ENCODE assay signal across 19 mouse cellular contexts in the genomic region with DNA sequence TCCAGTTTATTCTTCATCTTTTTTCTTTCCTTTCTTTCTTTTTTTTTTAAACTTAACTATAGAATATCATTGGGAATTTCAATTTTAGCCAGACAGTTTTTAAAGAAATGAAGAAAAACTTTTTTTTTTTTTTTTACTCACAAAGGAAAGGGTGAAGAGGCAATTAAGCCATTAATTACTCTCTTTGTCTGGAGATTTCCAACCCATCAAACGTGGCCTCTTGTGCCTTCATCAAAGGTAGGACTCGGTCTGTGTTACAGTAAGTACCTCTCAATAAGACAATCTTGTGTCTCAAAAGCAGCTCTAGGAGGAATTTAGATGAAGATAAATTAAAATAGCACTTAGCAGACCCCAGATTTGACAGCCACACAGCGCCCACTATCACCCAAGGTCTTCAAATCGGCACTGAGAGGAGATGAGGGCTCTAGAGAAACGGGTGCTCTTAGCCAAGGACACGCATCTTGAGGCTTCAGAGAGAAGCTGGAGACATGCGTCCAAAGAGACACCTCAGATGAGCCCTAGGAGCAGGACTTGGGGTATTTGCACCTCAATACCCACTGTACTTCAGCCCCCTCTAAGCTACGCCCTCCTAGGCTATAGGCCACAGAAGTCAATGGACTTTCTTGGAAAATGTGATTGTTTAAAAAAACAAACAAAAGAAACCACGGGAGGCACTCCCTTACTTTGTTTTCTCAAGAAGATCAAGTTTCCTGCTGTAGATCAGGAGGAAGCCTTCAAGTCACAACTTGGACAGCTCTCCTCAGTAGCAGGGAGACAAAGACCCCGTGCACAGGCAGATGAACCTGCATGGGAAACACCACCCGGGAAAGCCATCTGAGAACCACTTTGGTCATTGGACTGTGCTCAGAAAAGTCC.
DNase-seq lines count a peak whose midpoint lies in the region; ATAC-seq and TF ChIP-seq lines count a peak whose summit lies in the region.
"Had no signal": no experiment of that assay in that cellular context is flagged by ENCODE, and none has a peak within 500 bp of the region (broad histone marks: within the 10 kb centered on the region; RNA-seq: fewer than 3 reads in every experiment).

No protein-coding gene starts in this region.

- peak overlapping the region; percentile 39; the same call in 1 of the 2 replicates for H3K27ac ChIP-seq in heart, embryonic 13.5 days (replicated peaks)
- peak overlapping the region; percentile 46 for H3K27ac ChIP-seq in lung, embryonic 16.5 days (ENCODE audit: low read length)
- no peak overlapping the region for H3K27ac ChIP-seq in midbrain, embryonic 15.5 days
- H3K27ac ChIP-seq: layer of hippocampus, adult 2 months had no signal

- no peak overlapping the region for H3K9ac ChIP-seq in heart, embryonic 13.5 days
- no peak overlapping the region for H3K9ac ChIP-seq in lung, embryonic 16.5 days (ENCODE audit: low read length)
- H3K9ac ChIP-seq in midbrain, embryonic 15.5 days, result no peak overlapping the region
- H3K9ac ChIP-seq: liver, postnatal 0 days had no signal

- H3K4me3 ChIP-seq in heart, embryonic 13.5 days, result no peak overlapping the region
- no peak overlapping the region for H3K4me3 ChIP-seq in lung, embryonic 16.5 days (ENCODE audit: low read length)
- H3K4me3 ChIP-seq in lung, adult 2 months (replicated peaks; ENCODE audit: extremely low read depth, low read depth, low read length), result no peak overlapping the region
- H3K4me3 ChIP-seq in midbrain, embryonic 15.5 days, result no peak overlapping the region
- H3K4me3 ChIP-seq: layer of hippocampus, adult 2 months had no signal

- TF ChIP-seq CTCF in lung, adult 2 months (IDR thresholded peaks at IDR 0.05; ENCODE audit: insufficient read depth, low read length), result no peak

- 38% methylated on average over 11 of the region's 11 CpGs for WGBS in heart, embryonic 13.5 days
- 35% methylated on average over 11 of the region's 11 CpGs for WGBS in lung, embryonic 16.5 days
- 44% methylated on average over 11 of the region's 11 CpGs for WGBS in lung, adult 2 months
- 55% methylated on average over 11 of the region's 11 CpGs for WGBS in midbrain, embryonic 15.5 days

- peaks cover 13% of the 10 kb centered on the region for H3K4me1 ChIP-seq in heart, embryonic 13.5 days
- peaks cover 14% of the 10 kb centered on the region for H3K4me1 ChIP-seq in lung, embryonic 16.5 days (replicated peaks; ENCODE audit: control insufficient read depth, insufficient read depth, low read length)
- H3K4me1 ChIP-seq in lung, adult 2 months (ENCODE audit: control insufficient read depth, insufficient read depth, low read length), result peaks cover 4% of the 10 kb centered on the region; the same call in 1 of the 2 replicates
- no peaks in the 10 kb centered on the region for H3K4me1 ChIP-seq in midbrain, embryonic 15.5 days

- H3K9me3 ChIP-seq in heart, embryonic 13.5 days, result no peaks in the 10 kb centered on the region
- H3K9me3 ChIP-seq in lung, embryonic 16.5 days (ENCODE audit: control insufficient read depth, low read length), result no peaks in the 10 kb centered on the region
- no peaks in the 10 kb centered on the region for H3K9me3 ChIP-seq in midbrain, embryonic 15.5 days

- H3K27me3 ChIP-seq in heart, embryonic 13.5 days (replicated peaks), result no peaks in the 10 kb centered on the region
- no peaks in the 10 kb centered on the region for H3K27me3 ChIP-seq in lung, embryonic 16.5 days (ENCODE audit: control insufficient read depth, insufficient read depth, low read depth, low read length)
- no peaks in the 10 kb centered on the region for H3K27me3 ChIP-seq in midbrain, embryonic 15.5 days (replicated peaks)

- no peak for ATAC-seq in heart, embryonic 13.5 days (ENCODE audit: extremely low read depth, insufficient number of reproducible peaks, low FRiP score, low TSS enrichment)
- ATAC-seq in lung, embryonic 16.5 days (ENCODE audit: low read depth), result peak; percentile 52
- no peak for ATAC-seq in midbrain, embryonic 15.5 days (replicated peaks)
- ATAC-seq: hindbrain, embryonic 16.5 days; liver, postnatal 0 days; Patski had no signal

- no peak for TF ChIP-seq POLR2A in lung, adult 2 months (IDR thresholded peaks at IDR 0.05; ENCODE audit: borderline replicate concordance, extremely low read depth, low read depth, low read length)

- no peak overlapping the region for H3K4me2 ChIP-seq in heart, embryonic 13.5 days
- no peak overlapping the region for H3K4me2 ChIP-seq in lung, embryonic 16.5 days (ENCODE audit: low read depth, low read length)
- no peak overlapping the region for H3K4me2 ChIP-seq in midbrain, embryonic 15.5 days
- H3K4me2 ChIP-seq: midbrain, embryonic 11.5 days had no signal

- no peak for DNase-seq in heart, adult 18-20 months
- no peak for DNase-seq in lung, adult 2 months
- DNase-seq in lung, postnatal 10 days, result peak; percentile 55
- DNase-seq in adrenal gland, postnatal 25 days, result no peak
- no peak for DNase-seq in cerebellum, adult 11-12 months
- DNase-seq: cerebellum, postnatal 25 days; gastrocnemius, postnatal 10 days; heart, postnatal 10 days; kidney, adult 8-10 months; liver; liver, postnatal 0 days; right cerebral cortex, postnatal 4 days had no signal

- no peaks in the 10 kb centered on the region for H3K36me3 ChIP-seq in heart, embryonic 13.5 days
- H3K36me3 ChIP-seq in lung, embryonic 16.5 days (ENCODE audit: control insufficient read depth, insufficient read depth, low read length), result no peaks in the 10 kb centered on the region
- no peaks in the 10 kb centered on the region for H3K36me3 ChIP-seq in midbrain, embryonic 15.5 days (replicated peaks)
